Mouse (Mus musculus): ENCODE measurements around the gene C8g. TPM values are rescaled to one million over a fixed set of nuclear protein-coding genes. Genes with fewer than 3 reads are reported as not detected.
A peak's percentile ranks its signal among the peaks of the same experiment; 100 is the strongest.

C8g gene
- total RNA-seq, 4 experiments from 2014 or later: 0.86 to 1.9 (median 1.6) TPM

DNA sequence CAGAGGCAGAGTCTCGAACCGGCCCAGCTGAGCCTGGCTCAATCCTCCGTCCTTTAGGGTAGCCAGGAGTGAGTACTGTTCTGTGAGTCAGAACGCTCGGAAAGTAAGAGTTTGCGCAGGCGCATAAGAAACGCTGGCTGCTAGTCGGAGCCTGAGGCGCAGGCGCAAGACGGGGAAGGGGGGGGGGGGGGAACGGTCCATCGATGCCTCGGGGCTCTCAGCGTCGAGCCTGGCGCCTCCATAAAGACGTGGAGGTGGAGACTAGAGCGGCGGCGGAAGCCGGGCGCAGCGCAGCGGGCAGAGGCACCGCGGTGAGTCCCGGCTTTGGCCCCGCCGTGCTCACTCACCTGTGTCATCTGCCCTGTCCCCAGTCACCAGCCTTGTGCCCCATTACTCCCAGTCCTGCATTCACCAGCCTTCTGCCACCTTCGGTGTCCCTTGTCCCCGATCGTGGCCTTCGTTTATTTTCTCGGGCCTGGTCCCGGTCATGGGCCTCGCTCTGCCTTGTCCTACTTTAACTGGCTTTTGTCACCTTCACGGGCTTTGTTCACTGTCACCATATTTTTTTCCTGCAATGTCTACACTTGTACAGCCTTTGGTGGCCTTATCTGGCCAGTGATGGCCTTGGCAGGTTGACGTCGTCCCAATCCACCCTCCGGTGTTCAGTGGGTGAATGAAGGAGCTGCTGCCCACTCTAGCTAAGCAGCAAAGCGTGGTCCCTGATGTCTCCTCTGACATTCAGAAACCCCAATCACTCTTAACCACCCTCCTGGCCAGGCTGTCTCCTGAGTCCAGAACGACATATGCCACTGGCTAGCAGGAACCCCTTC, 728 bp downstream of the C8g start, which contains the start of gene Fbxw5:
Gene Fbxw5, plus strand, starts transcription at position 175 of the 830 bp plus-strand sequence.
- DNase-seq (ENCODE audit: low spot score in 2 of 2): peak; percentile 59 to 76

DNA sequence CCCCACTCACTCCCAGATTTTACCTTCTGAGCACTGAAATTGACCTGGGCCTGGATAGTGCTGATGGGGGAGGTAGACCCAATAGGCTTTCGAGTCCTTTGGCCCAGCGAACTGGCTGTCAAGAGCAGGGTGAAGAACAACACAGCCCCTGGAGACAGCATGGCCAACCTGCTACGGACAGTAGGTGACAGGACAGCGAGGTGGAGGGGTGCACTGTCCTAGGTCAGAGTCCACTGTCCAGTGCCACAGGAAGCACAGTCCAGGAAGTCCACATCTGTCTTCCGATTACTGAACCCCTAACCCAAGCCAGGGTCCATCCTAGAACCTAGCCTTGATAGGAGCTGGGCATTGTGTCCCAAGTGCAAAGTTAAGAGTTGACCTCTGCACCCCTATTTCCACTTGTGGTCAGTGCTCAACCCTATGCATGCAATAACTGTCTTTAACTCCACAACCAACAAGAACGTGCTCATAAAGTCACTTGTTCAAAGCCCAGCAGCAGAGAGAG, 1.4 kb downstream of the C8g start:
- no peak for DNase-seq (ENCODE audit: low spot score in 2 of 2)

GRCm38 (mm10) chr2:25498622-25499478, 2.7 kb downstream of the C8g start:
- no peak for DNase-seq (ENCODE audit: low spot score in 2 of 2)

DNA sequence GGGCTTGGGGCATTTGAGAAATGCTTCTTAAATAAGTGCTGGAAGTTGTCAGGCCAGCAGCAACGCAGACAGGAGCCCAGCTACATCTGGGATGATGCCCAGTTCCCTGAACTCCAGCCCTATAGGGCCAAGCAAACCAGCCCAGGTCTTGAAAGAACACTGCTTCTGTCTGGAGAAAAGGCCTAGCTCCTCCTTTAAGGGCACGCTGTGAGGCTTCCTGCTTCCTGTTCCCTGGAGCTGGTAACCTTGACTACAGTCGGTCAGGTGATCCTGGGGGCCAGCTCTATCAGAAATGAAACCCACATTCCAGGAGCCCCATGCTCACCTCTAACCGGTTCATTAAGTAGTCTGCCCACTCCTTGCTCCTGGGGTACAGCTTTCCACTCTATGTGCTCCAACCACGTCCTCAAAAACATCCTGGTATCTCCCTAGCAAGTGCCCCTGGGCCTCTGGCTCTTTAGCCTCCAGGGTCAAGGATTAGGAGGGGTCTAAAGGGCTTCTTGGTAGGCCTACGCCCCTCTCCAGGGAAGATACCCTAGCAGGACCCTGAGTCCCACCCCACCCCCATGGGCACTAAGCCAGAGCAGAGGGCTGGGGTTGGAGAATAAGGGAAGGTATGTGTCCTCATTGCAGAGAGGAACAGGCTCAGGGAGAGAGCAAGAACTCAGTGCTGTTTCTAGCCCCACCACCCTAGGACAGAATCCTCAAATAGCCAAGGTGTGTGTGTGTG, 3.5 kb downstream of the C8g start:
- no peak for DNase-seq (ENCODE audit: low spot score in 2 of 2)

GRCm38 (mm10) chr2:25496462-25496861, 5.1 kb downstream of the C8g start:
- DNase-seq (ENCODE audit: low spot score in 2 of 2): no peak

- no peak for DNase-seq (ENCODE audit: low spot score in 2 of 2)
Observed at GRCm38 (mm10) chr2:25493476-25493961, 8.0 kb downstream of the C8g start, which contains the start of gene Lcn12. TSS of gene Lcn12 (minus strand) at chr2:25493911.

- DNase-seq (ENCODE audit: low spot score in 2 of 2): no peak
Observed at GRCm38 (mm10) chr2:25492988-25493387, 8.5 kb downstream of the C8g start.

DNA sequence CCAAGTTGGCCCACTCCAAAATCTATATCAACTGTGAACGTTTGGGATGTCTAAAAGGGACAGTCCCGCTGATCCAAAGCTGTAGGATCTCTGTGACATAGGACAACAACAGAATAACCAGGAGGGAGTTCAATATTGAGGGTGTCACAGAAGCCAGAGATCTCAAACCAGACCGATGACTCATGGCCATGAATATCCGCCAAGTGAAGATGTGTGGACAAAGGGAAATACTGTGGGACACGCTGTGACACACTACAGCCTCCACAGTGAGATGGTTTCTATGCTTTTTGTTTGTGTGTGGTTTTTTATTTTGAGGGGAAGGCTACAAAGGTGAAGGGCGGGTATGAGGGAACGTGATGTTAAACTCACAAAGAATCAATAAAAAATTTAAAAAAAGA, 12.8 kb downstream of the C8g start:
- no peak for DNase-seq (ENCODE audit: low spot score in 2 of 2)

GRCm38 (mm10) chr2:25487965-25488670, 13.4 kb downstream of the C8g start:
- DNase-seq (ENCODE audit: low spot score in 2 of 2): no peak

GRCm38 (mm10) chr2:25484901-25485647, 16.4 kb downstream of the C8g start:
- DNase-seq (ENCODE audit: low spot score in 2 of 2): no peak

- no peak for DNase-seq (ENCODE audit: low spot score in 2 of 2)
Observed at GRCm38 (mm10) chr2:25482969-25483368, 18.6 kb downstream of the C8g start.

- DNase-seq (ENCODE audit: low spot score in 2 of 2): no peak
Observed at GRCm38 (mm10) chr2:25480541-25480940, 21.0 kb downstream of the C8g start.

- DNase-seq (ENCODE audit: low spot score in 2 of 2): no peak
Observed at GRCm38 (mm10) chr2:25479551-25480311, 21.8 kb downstream of the C8g start.

GRCm38 (mm10) chr2:25477967-25478675, 23.4 kb downstream of the C8g start:
- DNase-seq (ENCODE audit: low spot score in 2 of 2): peak in 1 of 2 experiments; percentile 72

DNA sequence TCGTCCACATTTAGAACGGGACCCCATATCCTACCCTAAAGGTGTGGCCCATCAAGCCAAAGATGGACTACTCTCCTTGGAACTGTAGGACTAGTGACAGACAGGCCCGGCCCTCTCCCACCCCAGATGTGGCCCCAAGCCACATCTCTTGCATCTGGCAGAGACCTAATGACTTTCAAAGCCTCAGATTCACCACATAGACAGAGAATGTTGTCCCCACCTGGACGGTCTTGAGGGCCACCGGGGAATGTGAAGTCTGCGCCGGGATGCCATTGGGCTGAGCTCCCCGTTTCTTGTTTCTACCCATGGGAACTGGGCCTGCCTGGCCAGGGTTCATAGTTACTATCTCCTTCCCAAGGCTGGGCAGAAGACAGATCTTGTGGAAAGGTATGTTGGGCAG, 24.0 kb downstream of the C8g start:
- DNase-seq (ENCODE audit: low spot score in 2 of 2): no peak

- no peak for DNase-seq (ENCODE audit: low spot score in 2 of 2)
Observed at GRCm38 (mm10) chr2:25472550-25472949, 29.0 kb downstream of the C8g start.

GRCm38 (mm10) chr2:25469969-25470368, 31.6 kb downstream of the C8g start, which contains the start of gene Ptgds:
TSS of gene Ptgds (minus strand) at chr2:25470046.
- DNase-seq (ENCODE audit: low spot score in 2 of 2): no peak

Data from left cerebral cortex, adult 8-10 months (tissue).